Mouse (Mus musculus) kidney, embryonic 14.5 days (tissue): ENCODE measurements around the gene Abcf3. TPM values are rescaled to one million over a fixed set of nuclear protein-coding genes. Genes with fewer than 3 reads are reported as not detected.

ENCODE experiments used
- ATAC-seq: fragments of 200-750 bp; cut with Nextera tagmentation; 2 replicates; pipeline ENCODE4 v1.8.0; 2017; ENCODE audit warnings: moderate number of reproducible peaks, mild to moderate bottlenecking, moderate TSS enrichment, moderate library complexity; ENCODE audit not compliant: low FRiP score, low TSS enrichment
- H3K27ac ChIP-seq: fragments of 300-500 bp; sonication (generic); 2 replicates; pipeline ENCODE4 v1.5.1; 2014; ENCODE audit warnings: low read depth, mild to moderate bottlenecking, low read length, moderate library complexity, mixed read lengths
- H3K27me3 ChIP-seq: fragments of 300-500 bp; sonication (generic); 2 replicates; pipeline ENCODE4 v1.6.1; 2014; ENCODE audit warnings: mild to moderate bottlenecking, low read length; ENCODE audit not compliant: control insufficient read depth, insufficient read depth
- H3K36me3 ChIP-seq: fragments of 300-500 bp; sonication (generic); 2 replicates; pipeline ENCODE4 v1.6.1; 2014; ENCODE audit warnings: low read length, mixed read lengths; ENCODE audit not compliant: control insufficient read depth, insufficient read depth
- H3K4me1 ChIP-seq: fragments of 300-500 bp; sonication (generic); 2 replicates; pipeline ENCODE4 v1.6.1; 2014; ENCODE audit warnings: low read length, mixed read lengths; ENCODE audit not compliant: control insufficient read depth, insufficient read depth
- H3K4me2 ChIP-seq: fragments of 300-500 bp; sonication (generic); replicated peaks from 2 replicates; pipeline ENCODE4 v1.6.1; 2014; ENCODE audit warnings: low read depth, mild to moderate bottlenecking, low read length
- H3K4me3 ChIP-seq: fragments of 300-500 bp; sonication (generic); 2 replicates; pipeline ENCODE4 v1.5.1; 2014; ENCODE audit warnings: mild to moderate bottlenecking, low read length
- H3K9ac ChIP-seq: fragments of 300-500 bp; sonication (generic); 2 replicates; pipeline ENCODE4 v1.6.1; 2014; ENCODE audit warnings: low read depth, mild to moderate bottlenecking, low read length, moderate library complexity
- H3K9me3 ChIP-seq: fragments of 300-500 bp; sonication (generic); 2 replicates; pipeline ENCODE4 v1.6.1; 2016; ENCODE audit warnings: low read length; ENCODE audit not compliant: control insufficient read depth
- WGBS: fragments of 180-500 bp; shearing (Covaris S2); extraction: QIAGEN DNeasy Blood & Tissue Kit; methylation state at CpG from one replicate; pipeline ENCODE4 v1.1.7; 2014; 5-methylcytosine and 5-hydroxymethylcytosine counted together
- polyA plus RNA-seq: library from polyadenylated mRNA; unstranded; fragments of >200 nt; fragmentation: Nextera tagmentation; extraction: Ambion mirVana; gene quantifications from 2 replicates; pipeline ENCODE4 v1.2.1, GENCODE M21; 2014

Abcf3 gene
- polyA plus RNA-seq: 42.6 and 44.5 TPM in 2 replicates

- ATAC-seq: peak; percentile 99
- peaks cover 11% of the 10 kb centered on the region; the same call in 1 of the 2 replicates for H3K4me1 ChIP-seq
- peaks cover 55% of the 10 kb centered on the region for H3K36me3 ChIP-seq
- H3K9me3 ChIP-seq: no peaks in the 10 kb centered on the region
- H3K4me2 ChIP-seq: peak within 1 kb of the TSS; percentile 61
- H3K9ac ChIP-seq: peak within 1 kb of the TSS; percentile 73
- H3K27ac ChIP-seq: peak within 1 kb of the TSS; percentile 25; the same call in 1 of the 2 replicates
- H3K27me3 ChIP-seq: no peaks in the 10 kb centered on the region
- under 1% methylated on average over 56 of the region's 56 CpGs for WGBS
- H3K4me3 ChIP-seq: peak within 1 kb of the TSS; percentile 74
Observed at GRCm38 (mm10) chr16:20548096-20548948, at the start of gene Abcf3. Gene Abcf3, plus strand, starts transcription at chr16:20548577.

DNA sequence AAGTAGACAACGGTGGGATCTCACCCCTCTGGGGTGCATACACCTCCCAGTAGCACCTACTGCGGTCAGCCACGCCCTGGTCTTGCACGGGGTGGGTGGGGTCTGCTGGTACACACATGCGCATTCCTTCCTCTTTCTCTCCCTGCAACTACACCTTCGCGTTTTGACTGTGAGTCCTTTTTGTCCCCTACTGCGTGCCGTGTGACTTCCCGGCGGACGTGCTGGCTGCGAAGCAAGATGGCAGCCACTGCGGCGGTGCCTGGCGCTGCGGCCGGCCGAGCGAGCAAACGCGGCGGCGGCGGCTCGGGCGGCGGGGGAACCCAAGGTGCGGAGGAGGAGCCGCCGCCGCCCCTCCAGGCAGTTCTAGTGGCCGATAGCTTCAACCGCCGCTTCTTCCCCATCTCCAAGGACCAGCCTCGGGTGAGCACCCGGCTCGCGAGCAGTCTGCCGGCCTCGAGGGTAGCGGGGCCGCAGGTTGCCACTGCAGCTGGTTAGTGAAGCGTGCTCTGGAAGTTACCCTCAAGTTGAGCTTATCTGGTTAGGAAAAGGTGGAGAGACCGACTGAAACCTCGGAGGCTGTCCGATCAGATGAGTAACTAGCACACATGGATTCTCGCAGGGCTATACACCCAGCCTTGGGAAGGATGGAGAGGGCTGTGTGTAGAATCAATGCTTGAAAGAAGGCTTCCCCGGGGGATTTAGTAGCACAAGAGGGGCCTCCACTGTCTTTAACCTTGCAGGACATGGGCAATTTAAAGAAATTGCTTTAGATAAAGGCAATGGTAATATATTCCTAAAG lies 49.5 kb upstream of the Abcf3 start, which contains the start of gene Eif2b5:
Gene Eif2b5, plus strand, starts transcription at position 141 of the 799 bp plus-strand sequence.
- Histone ChIP-seq H3K4me3 (peak within 1 kb of the TSS; percentile 95), H3K4me1 (0 out of 2 replicates have a peak, but pooled peaks cover 4% of the 10 kb centered on the region), H3K27me3 (no peaks in the 10 kb centered on the region), H3K27ac (peak within 1 kb of the TSS; percentile 25; the same call in 1 of the 2 replicates), H3K4me2 (peak within 1 kb of the TSS; percentile 62), H3K9ac (peak within 1 kb of the TSS; percentile 94), H3K9me3 (no peaks in the 10 kb centered on the region), H3K36me3 (peaks cover 34% of the 10 kb centered on the region)
- peak; percentile 96 for ATAC-seq
- under 1% methylated on average over 49 of the region's 49 CpGs for WGBS

- WGBS: 85% methylated on average over 8 of the region's 8 CpGs
- Histone ChIP-seq H3K27me3 (no peaks in the 10 kb centered on the region), H3K4me1 (no peaks in the 10 kb centered on the region), H3K9me3 (no peaks in the 10 kb centered on the region), H3K36me3 (peaks cover 98% of the 10 kb centered on the region), H3K4me3 (no peak overlapping the region), H3K9ac (no peak overlapping the region), H3K4me2 (no peak overlapping the region), H3K27ac (no peak overlapping the region)
- ATAC-seq: no peak
Observed at GRCm38 (mm10) chr16:20506000-20506399, 42.4 kb upstream of the Abcf3 start.

GRCm38 (mm10) chr16:20509349-20509748 lies 39.0 kb upstream of the Abcf3 start:
- no peak overlapping the region for H3K4me3 ChIP-seq
- no peak overlapping the region for H3K4me2 ChIP-seq
- no peak overlapping the region for H3K27ac ChIP-seq
- 81% methylated on average over 3 of the region's 3 CpGs for WGBS
- no peak overlapping the region for H3K9ac ChIP-seq
- no peaks in the 10 kb centered on the region for H3K4me1 ChIP-seq
- H3K36me3 ChIP-seq: peaks cover 71% of the 10 kb centered on the region
- H3K27me3 ChIP-seq: no peaks in the 10 kb centered on the region
- ATAC-seq: 0 out of 2 replicates have a peak, but pooled peaks have one; percentile 41
- H3K9me3 ChIP-seq: no peaks in the 10 kb centered on the region

GRCm38 (mm10) chr16:20511277-20511847 lies 37.0 kb upstream of the Abcf3 start:
- Histone ChIP-seq H3K4me3 (no peak overlapping the region), H3K4me1 (no peaks in the 10 kb centered on the region), H3K9ac (no peak overlapping the region), H3K27ac (no peak overlapping the region), H3K36me3 (peaks cover 51% of the 10 kb centered on the region), H3K4me2 (no peak overlapping the region), H3K9me3 (no peaks in the 10 kb centered on the region), H3K27me3 (no peaks in the 10 kb centered on the region)
- no peak for ATAC-seq
- 86% methylated on average over 7 of the region's 7 CpGs for WGBS

- ATAC-seq: no peak
- H3K36me3 ChIP-seq: peaks cover 19% of the 10 kb centered on the region
Observed at GRCm38 (mm10) chr16:20516032-20516431, 32.3 kb upstream of the Abcf3 start.

DNA sequence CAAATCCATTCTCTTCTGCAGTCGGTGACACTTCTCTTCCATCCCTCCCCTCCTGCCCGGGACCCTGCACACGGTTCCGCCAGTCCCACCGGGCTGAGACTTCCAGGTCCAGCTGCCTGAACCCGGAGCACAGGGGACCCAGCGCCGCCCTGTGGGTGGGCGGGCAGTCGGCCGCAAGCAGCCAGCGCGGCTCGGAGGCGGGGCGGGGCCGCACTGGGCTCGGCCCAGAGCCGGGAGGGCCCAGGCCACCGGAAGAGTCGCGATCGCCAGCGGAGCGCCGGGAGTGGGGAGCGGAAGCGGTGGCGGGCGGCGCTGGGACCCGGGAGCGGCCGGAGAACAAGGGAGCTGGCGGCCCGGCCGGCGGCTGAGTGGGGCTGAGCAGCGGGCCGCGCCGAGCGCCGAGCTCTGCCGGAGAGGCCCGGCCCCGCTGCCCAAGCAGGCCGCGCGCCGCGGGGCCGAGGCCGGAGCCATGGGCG lies 31.6 kb upstream of the Abcf3 start, which contains the start of gene Dvl3:
Gene Dvl3, plus strand, starts transcription at position 257 of the 476 bp plus-strand sequence.
- H3K27ac ChIP-seq: peak within 1 kb of the TSS; percentile 90
- H3K9me3 ChIP-seq: no peaks in the 10 kb centered on the region
- peaks cover 18% of the 10 kb centered on the region; the same call in 1 of the 2 replicates for H3K36me3 ChIP-seq
- under 1% methylated on average over 55 of the region's 55 CpGs for WGBS
- H3K4me3 ChIP-seq: peak within 1 kb of the TSS; percentile 83
- peak; percentile 98 for ATAC-seq
- H3K4me2 ChIP-seq: peak within 1 kb of the TSS; percentile 77
- peaks cover 9% of the 10 kb centered on the region for H3K4me1 ChIP-seq
- H3K27me3 ChIP-seq: no peaks in the 10 kb centered on the region
- H3K9ac ChIP-seq: peak within 1 kb of the TSS; percentile 96

More at GRCm38 (mm10) chr16:20516032-20516431, 32.3 kb upstream of the Abcf3 start:
- no peaks in the 10 kb centered on the region for H3K9me3 ChIP-seq
- peaks cover 9% of the 10 kb centered on the region for H3K4me1 ChIP-seq
- peak overlapping the region; percentile 83 for H3K4me3 ChIP-seq
- peak overlapping the region; percentile 39; the same call in 1 of the 2 replicates for H3K27ac ChIP-seq
- no peaks in the 10 kb centered on the region for H3K27me3 ChIP-seq
- peak overlapping the region; percentile 58 for H3K4me2 ChIP-seq
- H3K9ac ChIP-seq: peak overlapping the region; percentile 96

DNA sequence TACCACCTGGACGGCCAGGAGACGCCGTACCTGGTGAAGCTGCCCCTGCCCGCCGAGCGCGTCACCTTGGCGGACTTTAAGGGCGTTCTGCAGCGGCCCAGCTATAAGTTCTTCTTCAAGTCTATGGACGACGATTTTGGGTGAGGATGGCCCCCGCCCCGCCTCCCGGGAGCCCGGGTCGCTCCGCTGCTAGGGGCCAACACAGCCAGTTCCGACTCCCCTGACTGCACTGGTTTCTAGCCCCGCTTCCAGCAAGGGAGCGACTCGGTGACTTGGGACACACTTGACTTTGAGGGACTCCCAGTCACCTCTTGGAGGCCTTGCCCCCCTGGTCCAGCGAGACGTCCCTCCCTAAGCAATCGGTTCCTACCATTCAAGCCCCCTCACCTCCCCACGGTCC lies 31.2 kb upstream of the Abcf3 start:
- H3K4me3 ChIP-seq: peak overlapping the region; percentile 83
- WGBS: under 1% methylated on average over 26 of the region's 26 CpGs
- no peaks in the 10 kb centered on the region for H3K9me3 ChIP-seq
- peak overlapping the region; percentile 77 for H3K4me2 ChIP-seq
- H3K27ac ChIP-seq: peak overlapping the region; percentile 90
- no peaks in the 10 kb centered on the region for H3K27me3 ChIP-seq
- peaks cover 9% of the 10 kb centered on the region for H3K4me1 ChIP-seq
- H3K9ac ChIP-seq: peak overlapping the region; percentile 96
- H3K36me3 ChIP-seq: peaks cover 18% of the 10 kb centered on the region; the same call in 1 of the 2 replicates
- ATAC-seq: peak; percentile 26
